9 mouse cellular contexts compared by ENCODE assay signal in the genomic region with DNA sequence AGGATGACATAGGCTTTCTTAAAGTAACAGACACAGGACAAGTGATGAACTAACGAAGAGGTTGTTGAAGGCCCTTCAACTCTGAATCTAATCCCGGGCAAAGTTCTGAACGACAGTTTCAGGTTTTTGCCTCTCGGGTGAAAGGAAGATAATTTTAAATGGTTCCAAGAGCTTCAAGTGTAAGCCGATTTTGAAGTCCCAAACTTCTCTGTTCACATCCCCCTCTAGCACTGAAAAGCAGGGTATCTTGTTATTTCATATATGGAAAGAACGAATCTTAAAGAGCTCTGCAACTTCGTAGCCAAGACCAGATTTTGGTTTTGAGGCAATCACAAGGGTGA. TPM values are rescaled to one million over a fixed set of nuclear protein-coding genes. Genes with fewer than 3 reads are reported as not detected.
DNase-seq lines count a peak whose midpoint lies in the region; ATAC-seq and TF ChIP-seq lines count a peak whose summit lies in the region.
"Had no signal": no experiment of that assay in that cellular context is flagged by ENCODE, and none has a peak within 500 bp of the region (broad histone marks: within the 10 kb centered on the region; RNA-seq: fewer than 3 reads in every experiment).

No protein-coding gene starts in this region.

- H3K9me3 ChIP-seq in heart, postnatal 0 days (replicated peaks; ENCODE audit: control insufficient read depth, low read length) = no peaks in the 10 kb centered on the region
- H3K9me3 ChIP-seq in hindbrain, embryonic 12.5 days (replicated peaks) = no peaks in the 10 kb centered on the region
- no peaks in the 10 kb centered on the region for H3K9me3 ChIP-seq in midbrain, embryonic 12.5 days

- TF ChIP-seq CTCF in heart, postnatal 0 days (IDR thresholded peaks at IDR 0.05; ENCODE audit: low read depth) = no peak

- H3K9ac ChIP-seq in heart, postnatal 0 days (replicated peaks; ENCODE audit: low read depth, low read length) = peak overlapping the region; percentile 77
- H3K9ac ChIP-seq in hindbrain, embryonic 12.5 days = peak overlapping the region; percentile 73
- H3K9ac ChIP-seq in midbrain, embryonic 12.5 days (replicated peaks) = peak overlapping the region; percentile 80

- peaks cover 18% of the 10 kb centered on the region for H3K4me1 ChIP-seq in heart, postnatal 0 days (ENCODE audit: control insufficient read depth, insufficient read depth)
- peaks cover 55% of the 10 kb centered on the region for H3K4me1 ChIP-seq in hindbrain, embryonic 12.5 days
- H3K4me1 ChIP-seq in midbrain, embryonic 12.5 days = peaks cover 51% of the 10 kb centered on the region

- H3K27ac ChIP-seq in heart, postnatal 0 days (ENCODE audit: low read depth) = peak overlapping the region; percentile 94
- H3K27ac ChIP-seq in hindbrain, embryonic 12.5 days = peak overlapping the region; percentile 74
- H3K27ac ChIP-seq in midbrain, embryonic 12.5 days (replicated peaks) = peak overlapping the region; percentile 87

- under 1% methylated on average over 7 of the region's 7 CpGs for WGBS in heart, postnatal 0 days
- WGBS in hindbrain, embryonic 12.5 days = 1% methylated on average over 7 of the region's 7 CpGs
- WGBS in midbrain, embryonic 12.5 days = 1% methylated on average over 7 of the region's 7 CpGs

- H3K27me3 ChIP-seq in heart, postnatal 0 days (ENCODE audit: control insufficient read depth, insufficient read depth, low read length) = no peaks in the 10 kb centered on the region
- no peaks in the 10 kb centered on the region for H3K27me3 ChIP-seq in hindbrain, embryonic 12.5 days
- no peaks in the 10 kb centered on the region for H3K27me3 ChIP-seq in midbrain, embryonic 12.5 days

- intact Hi-C loops in heart, postnatal 25 days (cut with DNase I) = no loop called here

- ATAC-seq in heart, postnatal 0 days (ENCODE audit: insufficient read depth, low read depth) = no peak
- no peak for ATAC-seq in hindbrain, embryonic 12.5 days (ENCODE audit: low FRiP score)
- no peak for ATAC-seq in midbrain, embryonic 12.5 days (ENCODE audit: low FRiP score, low read depth)
- no peak for ATAC-seq in cerebellum, adult (ENCODE audit: insufficient number of reproducible peaks, low FRiP score, low TSS enrichment)

- TF ChIP-seq EP300 in heart, postnatal 0 days (IDR thresholded peaks at IDR 0.05; ENCODE audit: low read depth) = no peak

- H3K4me3 ChIP-seq in heart, postnatal 0 days (ENCODE audit: low read depth, low read length) = peak overlapping the region; percentile 82
- peak overlapping the region; percentile 90 for H3K4me3 ChIP-seq in hindbrain, embryonic 12.5 days
- H3K4me3 ChIP-seq in midbrain, embryonic 12.5 days = peak overlapping the region; percentile 94

- peaks cover 44% of the 10 kb centered on the region for H3K36me3 ChIP-seq in heart, postnatal 0 days (replicated peaks; ENCODE audit: control insufficient read depth, insufficient read depth, low read length)
- H3K36me3 ChIP-seq in hindbrain, embryonic 12.5 days = peaks cover 53% of the 10 kb centered on the region
- peaks cover 52% of the 10 kb centered on the region for H3K36me3 ChIP-seq in midbrain, embryonic 12.5 days

- H3K4me2 ChIP-seq in heart, postnatal 0 days (ENCODE audit: low read depth, low read length) = peak overlapping the region; percentile 95
- H3K4me2 ChIP-seq in hindbrain, embryonic 12.5 days (replicated peaks) = peak overlapping the region; percentile 100
- peak overlapping the region; percentile 100 for H3K4me2 ChIP-seq in midbrain, embryonic 12.5 days (replicated peaks)

- DNase-seq in heart, postnatal 0 days (ENCODE audit: low spot score) = no peak
- DNase-seq in heart, postnatal 25 days (ENCODE audit: low spot score) = no peak
- peak; percentile 32 for DNase-seq in MEL-GATA-1-ER (ENCODE audit: extremely low read depth, low read depth)
- no peak for DNase-seq in cerebellum, adult 8-10 months
- DNase-seq in adrenal gland, postnatal 4 days (ENCODE audit: low spot score in 2 of 2) = no peak

RNA-seq across cellular contexts. Expression of a gene that starts 0.3 kb away (rescaled TPM):
- total RNA-seq in heart, postnatal 0 days (2014; rRNA removed; ENCODE audit: low replicate concordance) = 27.0 and 35.9 TPM in 2 replicates
- 6.1 and 6.7 TPM in 2 replicates for polyA plus RNA-seq in heart, postnatal 0 days (2015; fragmentation: Nextera tagmentation; extraction: Ambion mirVana)
- total RNA-seq in heart, postnatal 25 days (2021) = 10 to 100 TPM; 17.8 to 18.0 TPM
- polyA plus RNA-seq in hindbrain, embryonic 12.5 days (2016; fragmentation: Nextera tagmentation; extraction: Ambion mirVana) = 34.6 and 35.0 TPM in 2 replicates
- 34.1 and 37.4 TPM in 2 replicates for polyA plus RNA-seq in midbrain, embryonic 12.5 days (2016; fragmentation: Nextera tagmentation; extraction: Ambion mirVana)
- total RNA-seq in adrenal gland, postnatal 4 days (2021) = 100 to 1,000 TPM; 117 to 123 TPM

RNA-seq across cellular contexts. Expression of a gene that starts 0.5 kb away (rescaled TPM):
- total RNA-seq in heart, postnatal 0 days (2014; rRNA removed; ENCODE audit: low replicate concordance) = 43.5 and 51.5 TPM in 2 replicates
- 16.3 and 17.0 TPM in 2 replicates for polyA plus RNA-seq in heart, postnatal 0 days (2015; fragmentation: Nextera tagmentation; extraction: Ambion mirVana)
- 10 to 100 TPM; 24.0 to 30.4 TPM for total RNA-seq in heart, postnatal 25 days (2021)
- polyA plus RNA-seq in hindbrain, embryonic 12.5 days (2016; fragmentation: Nextera tagmentation; extraction: Ambion mirVana) = 21.5 and 23.3 TPM in 2 replicates
- polyA plus RNA-seq in midbrain, embryonic 12.5 days (2016; fragmentation: Nextera tagmentation; extraction: Ambion mirVana) = 25.4 and 26.2 TPM in 2 replicates
- 10 to 100 TPM; 56.9 to 57.4 TPM for total RNA-seq in adrenal gland, postnatal 4 days (2021)

RNA-seq across cellular contexts. Expression of a gene that starts 15.1 kb away (rescaled TPM):
- not detected in 2 replicates for total RNA-seq in heart, postnatal 0 days (2014; rRNA removed; ENCODE audit: low replicate concordance)
- polyA plus RNA-seq in heart, postnatal 0 days (2015; fragmentation: Nextera tagmentation; extraction: Ambion mirVana) = 0.30 and 0.34 TPM in 2 replicates
- not detected for total RNA-seq in heart, postnatal 25 days (2021)
- polyA plus RNA-seq in hindbrain, embryonic 12.5 days (2016; fragmentation: Nextera tagmentation; extraction: Ambion mirVana) = not detected in 2 replicates
- polyA plus RNA-seq in midbrain, embryonic 12.5 days (2016; fragmentation: Nextera tagmentation; extraction: Ambion mirVana) = 0.36 TPM in 1 of 2 replicates, not detected in the other
- total RNA-seq in adrenal gland, postnatal 4 days (2021) = not detected
- total RNA-seq: gastrocnemius, adult 18-20 months had no signal

RNA-seq across cellular contexts. Expression of a gene that starts 25.6 kb away (rescaled TPM):
- 33.2 and 37.8 TPM in 2 replicates for total RNA-seq in heart, postnatal 0 days (2014; rRNA removed; ENCODE audit: low replicate concordance)
- polyA plus RNA-seq in heart, postnatal 0 days (2015; fragmentation: Nextera tagmentation; extraction: Ambion mirVana) = 12.3 and 14.0 TPM in 2 replicates
- total RNA-seq in heart, postnatal 25 days (2021) = 10 to 100 TPM; 23.3 to 31.3 TPM
- polyA plus RNA-seq in hindbrain, embryonic 12.5 days (2016; fragmentation: Nextera tagmentation; extraction: Ambion mirVana) = 22.4 and 25.4 TPM in 2 replicates
- 18.8 and 20.6 TPM in 2 replicates for polyA plus RNA-seq in midbrain, embryonic 12.5 days (2016; fragmentation: Nextera tagmentation; extraction: Ambion mirVana)
- total RNA-seq in adrenal gland, postnatal 4 days (2021) = 10 to 100 TPM; 85.0 to 90.1 TPM

RNA-seq across cellular contexts. Expression of a gene that starts 37.1 kb away (rescaled TPM):
- 113 and 118 TPM in 2 replicates for total RNA-seq in heart, postnatal 0 days (2014; rRNA removed; ENCODE audit: low replicate concordance)
- 86.5 and 111 TPM in 2 replicates for polyA plus RNA-seq in heart, postnatal 0 days (2015; fragmentation: Nextera tagmentation; extraction: Ambion mirVana)
- total RNA-seq in heart, postnatal 25 days (2021) = 100 to 1,000 TPM; 140 to 149 TPM
- 10.8 and 12.1 TPM in 2 replicates for polyA plus RNA-seq in hindbrain, embryonic 12.5 days (2016; fragmentation: Nextera tagmentation; extraction: Ambion mirVana)
- 8.2 and 9.1 TPM in 2 replicates for polyA plus RNA-seq in midbrain, embryonic 12.5 days (2016; fragmentation: Nextera tagmentation; extraction: Ambion mirVana)
- total RNA-seq in adrenal gland, postnatal 4 days (2021) = 10 to 100 TPM; 34.9 to 35.6 TPM
